ENCODE assay signal across 13 mouse cellular contexts in genomic region chr14:54736555-54737552, GRCm38 (mm10). TPM values are rescaled to one million over a fixed set of nuclear protein-coding genes. Genes with fewer than 3 reads are reported as not detected.
A peak's percentile ranks its signal among the peaks of the same experiment; 100 is the strongest.
DNase-seq lines count a peak whose midpoint lies in the region; ATAC-seq and TF ChIP-seq lines count a peak whose summit lies in the region.
"Had no signal": no experiment of that assay in that cellular context is flagged by ENCODE, and none has a peak within 500 bp of the region (broad histone marks: within the 10 kb centered on the region; RNA-seq: fewer than 3 reads in every experiment).

No protein-coding gene starts in this region.

- H3K4me3 ChIP-seq in intestine, embryonic 14.5 days (ENCODE audit: low read depth, low read length): no peak overlapping the region
- H3K4me3 ChIP-seq in intestine, postnatal 0 days (ENCODE audit: low read depth, low read length): no peak overlapping the region
- no peak overlapping the region for H3K4me3 ChIP-seq in embryonic facial prominence, embryonic 10.5 days
- no peak overlapping the region for H3K4me3 ChIP-seq in intestine, embryonic 16.5 days (ENCODE audit: low read length)
- H3K4me3 ChIP-seq: embryonic facial prominence, embryonic 12.5 days had no signal

- no peak overlapping the region for H3K9ac ChIP-seq in intestine, embryonic 14.5 days (ENCODE audit: low read length)
- no peak overlapping the region for H3K9ac ChIP-seq in intestine, postnatal 0 days (ENCODE audit: low read depth, low read length)
- H3K9ac ChIP-seq in intestine, embryonic 16.5 days (ENCODE audit: low read depth, low read length): no peak overlapping the region
- H3K9ac ChIP-seq: embryonic facial prominence, embryonic 12.5 days had no signal

- ATAC-seq in intestine, embryonic 14.5 days (replicated peaks; ENCODE audit: low FRiP score, low TSS enrichment, low read depth): peak; percentile 89
- ATAC-seq in intestine, postnatal 0 days: no peak
- ATAC-seq in intestine, embryonic 16.5 days: peak; percentile 69

- TF ChIP-seq CTCF in intestine, postnatal 0 days (IDR thresholded peaks at IDR 0.05; ENCODE audit: low read depth): no peak

- no peaks in the 10 kb centered on the region; the same call in 1 of the 2 replicates for H3K4me1 ChIP-seq in intestine, embryonic 14.5 days (replicated peaks; ENCODE audit: control insufficient read depth, insufficient read depth, low read length)
- peaks cover 5% of the 10 kb centered on the region for H3K4me1 ChIP-seq in intestine, postnatal 0 days (replicated peaks; ENCODE audit: control insufficient read depth, insufficient read depth, low read length)
- peaks cover 18% of the 10 kb centered on the region for H3K4me1 ChIP-seq in embryonic facial prominence, embryonic 10.5 days
- H3K4me1 ChIP-seq in intestine, embryonic 16.5 days (ENCODE audit: control insufficient read depth, insufficient read depth, low read length): peaks cover 2% of the 10 kb centered on the region
- H3K4me1 ChIP-seq: embryonic facial prominence, embryonic 12.5 days had no signal

- H3K36me3 ChIP-seq in intestine, embryonic 14.5 days (ENCODE audit: control insufficient read depth, insufficient read depth, low read length): no peaks in the 10 kb centered on the region
- peaks cover 18% of the 10 kb centered on the region for H3K36me3 ChIP-seq in intestine, postnatal 0 days (ENCODE audit: control insufficient read depth, insufficient read depth)
- no peaks in the 10 kb centered on the region for H3K36me3 ChIP-seq in embryonic facial prominence, embryonic 10.5 days (replicated peaks)
- no peaks in the 10 kb centered on the region for H3K36me3 ChIP-seq in intestine, embryonic 16.5 days (ENCODE audit: control insufficient read depth, insufficient read depth, low read length)
- H3K36me3 ChIP-seq: embryonic facial prominence, embryonic 12.5 days had no signal

- H3K4me2 ChIP-seq in intestine, embryonic 14.5 days (ENCODE audit: low read length): no peak overlapping the region
- H3K4me2 ChIP-seq in intestine, postnatal 0 days (replicated peaks; ENCODE audit: low read depth): no peak overlapping the region
- H3K4me2 ChIP-seq in intestine, embryonic 16.5 days (ENCODE audit: low read depth, low read length): no peak overlapping the region
- H3K4me2 ChIP-seq: embryonic facial prominence, embryonic 12.5 days had no signal

- 49% methylated on average over 14 of the region's 14 CpGs for WGBS in intestine, embryonic 14.5 days
- 65% methylated on average over 14 of the region's 14 CpGs for WGBS in intestine, postnatal 0 days
- WGBS in embryonic facial prominence, embryonic 10.5 days: 68% methylated on average over 14 of the region's 14 CpGs
- 61% methylated on average over 14 of the region's 14 CpGs for WGBS in intestine, embryonic 16.5 days

- no peaks in the 10 kb centered on the region for H3K27me3 ChIP-seq in intestine, embryonic 14.5 days (replicated peaks; ENCODE audit: control insufficient read depth, insufficient read depth, low read length)
- H3K27me3 ChIP-seq in intestine, postnatal 0 days (replicated peaks; ENCODE audit: control insufficient read depth, insufficient read depth, low read length): no peaks in the 10 kb centered on the region
- H3K27me3 ChIP-seq in embryonic facial prominence, embryonic 10.5 days (replicated peaks; ENCODE audit: low read depth, poor library complexity, severe bottlenecking): no peaks in the 10 kb centered on the region
- no peaks in the 10 kb centered on the region for H3K27me3 ChIP-seq in intestine, embryonic 16.5 days (replicated peaks; ENCODE audit: control insufficient read depth, insufficient read depth, low read length)
- H3K27me3 ChIP-seq: embryonic facial prominence, embryonic 12.5 days had no signal

- no peaks in the 10 kb centered on the region for H3K9me3 ChIP-seq in intestine, embryonic 14.5 days (ENCODE audit: control insufficient read depth, low read length)
- no peaks in the 10 kb centered on the region for H3K9me3 ChIP-seq in intestine, postnatal 0 days (ENCODE audit: control insufficient read depth)
- H3K9me3 ChIP-seq in embryonic facial prominence, embryonic 10.5 days: no peaks in the 10 kb centered on the region
- no peaks in the 10 kb centered on the region for H3K9me3 ChIP-seq in intestine, embryonic 16.5 days (ENCODE audit: control insufficient read depth, low read length)
- H3K9me3 ChIP-seq: embryonic facial prominence, embryonic 12.5 days had no signal

- peak overlapping the region; percentile 64; the same call in 1 of the 2 replicates for H3K27ac ChIP-seq in intestine, embryonic 14.5 days (ENCODE audit: low read depth)
- H3K27ac ChIP-seq in intestine, postnatal 0 days (ENCODE audit: low read depth, low read length): no peak overlapping the region
- no peak overlapping the region for H3K27ac ChIP-seq in embryonic facial prominence, embryonic 10.5 days (replicated peaks)
- no peak overlapping the region for H3K27ac ChIP-seq in intestine, embryonic 16.5 days (ENCODE audit: low read length)
- H3K27ac ChIP-seq: embryonic facial prominence, embryonic 12.5 days had no signal

- DNase-seq in intestine, embryonic 14.5 days (ENCODE audit: low spot score): no peak
- DNase-seq in embryonic facial prominence, embryonic 10.5 days (ENCODE audit: low spot score): peak; percentile 41
- DNase-seq in retina, embryonic 14.5 days (ENCODE audit: low spot score): peak; percentile 49
- no peak for DNase-seq in spleen, postnatal 14 days (ENCODE audit: low spot score in 2 of 2)
- DNase-seq in thymus, postnatal 36 days: no peak
- DNase-seq in urinary bladder, adult 18-20 months (ENCODE audit: low spot score in 2 of 2): no peak
- DNase-seq: adrenal gland, adult 8-10 months; lung, adult 2 months; thymus, postnatal 25 days had no signal

RNA-seq across cellular contexts. Expression of gene Cebpe, which starts 24.9 kb away (rescaled TPM):
- 0.28 TPM in 1 of 2 replicates, not detected in the other for polyA plus RNA-seq in intestine, embryonic 14.5 days (2014; fragmentation: Nextera tagmentation; extraction: Ambion mirVana)
- not detected in 2 replicates for polyA plus RNA-seq in intestine, postnatal 0 days (2015; fragmentation: Nextera tagmentation; extraction: Ambion mirVana)
- not detected in 2 replicates for polyA plus RNA-seq in embryonic facial prominence, embryonic 10.5 days (2016; fragmentation: Nextera tagmentation; extraction: Ambion mirVana)
- 0.28 TPM in 1 of 2 replicates, not detected in the other for polyA plus RNA-seq in intestine, embryonic 16.5 days (2015; fragmentation: Nextera tagmentation; extraction: Ambion mirVana)

RNA-seq across cellular contexts. Expression of gene Gm29776, which starts 38.2 kb away (rescaled TPM):
- 0.09 and 0.12 TPM in 2 replicates for polyA plus RNA-seq in intestine, embryonic 14.5 days (2014; fragmentation: Nextera tagmentation; extraction: Ambion mirVana)
- 0.09 TPM in 1 of 2 replicates, not detected in the other for polyA plus RNA-seq in intestine, postnatal 0 days (2015; fragmentation: Nextera tagmentation; extraction: Ambion mirVana)
- 0.10 and 0.12 TPM in 2 replicates for polyA plus RNA-seq in embryonic facial prominence, embryonic 10.5 days (2016; fragmentation: Nextera tagmentation; extraction: Ambion mirVana)
- polyA plus RNA-seq in intestine, embryonic 16.5 days (2015; fragmentation: Nextera tagmentation; extraction: Ambion mirVana): 0.07 and 0.15 TPM in 2 replicates
- polyA plus RNA-seq: large intestine, adult 2 months had no signal

RNA-seq across cellular contexts. Expression of gene Slc7a8, which starts 44.9 kb away (rescaled TPM):
- 24.0 and 26.7 TPM in 2 replicates for polyA plus RNA-seq in intestine, embryonic 14.5 days (2014; fragmentation: Nextera tagmentation; extraction: Ambion mirVana)
- polyA plus RNA-seq in intestine, postnatal 0 days (2015; fragmentation: Nextera tagmentation; extraction: Ambion mirVana): 34.2 and 36.9 TPM in 2 replicates
- polyA plus RNA-seq in embryonic facial prominence, embryonic 10.5 days (2016; fragmentation: Nextera tagmentation; extraction: Ambion mirVana): 1.3 and 1.6 TPM in 2 replicates
- polyA plus RNA-seq in intestine, embryonic 16.5 days (2015; fragmentation: Nextera tagmentation; extraction: Ambion mirVana): 45.7 and 60.3 TPM in 2 replicates

RNA-seq across cellular contexts. Expression of gene Acin1, which starts 50.1 kb away (rescaled TPM):
- polyA plus RNA-seq in intestine, embryonic 14.5 days (2014; fragmentation: Nextera tagmentation; extraction: Ambion mirVana): 112 TPM in 2 replicates
- polyA plus RNA-seq in intestine, postnatal 0 days (2015; fragmentation: Nextera tagmentation; extraction: Ambion mirVana): 49.9 and 57.4 TPM in 2 replicates
- 150 and 152 TPM in 2 replicates for polyA plus RNA-seq in embryonic facial prominence, embryonic 10.5 days (2016; fragmentation: Nextera tagmentation; extraction: Ambion mirVana)
- polyA plus RNA-seq in intestine, embryonic 16.5 days (2015; fragmentation: Nextera tagmentation; extraction: Ambion mirVana): 78.7 and 82.6 TPM in 2 replicates

RNA-seq across cellular contexts. Expression of gene 1700123O20Rik, which starts 50.8 kb away (rescaled TPM):
- polyA plus RNA-seq in intestine, embryonic 14.5 days (2014; fragmentation: Nextera tagmentation; extraction: Ambion mirVana): 83.7 and 90.7 TPM in 2 replicates
- polyA plus RNA-seq in intestine, postnatal 0 days (2015; fragmentation: Nextera tagmentation; extraction: Ambion mirVana): 75.5 and 76.8 TPM in 2 replicates
- 115 and 116 TPM in 2 replicates for polyA plus RNA-seq in embryonic facial prominence, embryonic 10.5 days (2016; fragmentation: Nextera tagmentation; extraction: Ambion mirVana)
- 82.0 and 90.2 TPM in 2 replicates for polyA plus RNA-seq in intestine, embryonic 16.5 days (2015; fragmentation: Nextera tagmentation; extraction: Ambion mirVana)

Comparison
In these comparisons a context has a peak if more than half of its experiments do, and no peak if none do; other contexts are left out.
1. DNase-seq: peak in embryonic facial prominence, embryonic 10.5 days (single experiment) and retina, embryonic 14.5 days (single experiment); none in intestine, embryonic 14.5 days (single experiment), spleen, postnatal 14 days (0 of 2), thymus, postnatal 36 days (0 of 2) and urinary bladder, adult 18-20 months (0 of 2).